Mouse (Mus musculus) kidney, adult 2 months (tissue): Measurements from ENCODE around the gene Rnf123. TPM values are rescaled to one million over a fixed set of nuclear protein-coding genes. Genes with fewer than 3 reads are reported as not detected.

Experiments used
- DNase-seq: peaks from one replicate; pipeline ENCODE4 v3.0.0; 2021
- H3K27ac ChIP-seq: fragments of 200-500 bp; 2 replicates; pipeline ENCODE4 v1.5.1; 2012; ENCODE audit warnings: low read depth, low read length, control low read depth, inconsistent platforms; ENCODE audit not compliant: insufficient read depth
- H3K27me3 ChIP-seq: fragments of 200-500 bp; replicated peaks from 2 replicates; pipeline ENCODE4 v1.6.1; 2012; ENCODE audit warnings: mild to moderate bottlenecking, moderate library complexity, low read length, inconsistent platforms; ENCODE audit not compliant: control insufficient read depth, insufficient read depth
- H3K36me3 ChIP-seq: fragments of 200-500 bp; 2 replicates; pipeline ENCODE4 v1.6.1; 2012; ENCODE audit warnings: mild to moderate bottlenecking, moderate library complexity, low read length, inconsistent platforms; ENCODE audit not compliant: control insufficient read depth, insufficient read depth
- H3K4me1 ChIP-seq: fragments of 200-500 bp; 2 replicates; pipeline ENCODE4 v1.6.1; 2011; ENCODE audit warnings: low read length; ENCODE audit not compliant: control insufficient read depth, insufficient read depth
- H3K4me3 ChIP-seq: fragments of 200-500 bp; 2 replicates; pipeline ENCODE4 v1.5.1; 2011; ENCODE audit warnings: mild to moderate bottlenecking, low read depth, low read length, control low read depth; ENCODE audit not compliant: insufficient read depth
- CTCF ChIP-seq: fragments of 200-500 bp; conservative IDR thresholded peaks from 2 replicates; pipeline ENCODE4 v1.5.1; 2011; ENCODE audit warnings: low read depth, mild to moderate bottlenecking, control low read depth, low read length, moderate library complexity, mixed read lengths; ENCODE audit not compliant: insufficient read depth, insufficient read length
- POLR2A ChIP-seq: fragments of 200-500 bp; IDR thresholded peaks from one replicate; pipeline ENCODE4 v1.6.1; 2011; ENCODE audit warnings: low read depth, low read length, control low read depth
- WGBS: fragments of 180-500 bp; shearing (Covaris S2); methylation state at CpG from one replicate; pipeline ENCODE4 v1.1.7; 2018; 5-methylcytosine and 5-hydroxymethylcytosine counted together
- polyA plus RNA-seq: library from polyadenylated mRNA; depleted of rRNA; stranded (reverse); fragments of >200 nt; gene quantifications from 2 replicates; pipeline ENCODE4 v1.2.3, GENCODE M21; 2012

Gene Rnf123
- polyA plus RNA-seq, 1 experiment: 92.1 TPM

- H3K4me1 ChIP-seq: no peaks in the 10 kb centered on the region
- 88% methylated on average over 18 of the region's 18 CpGs for WGBS
- H3K27me3 ChIP-seq: no peaks in the 10 kb centered on the region
- TF ChIP-seq CTCF (no peak), POLR2A (no peak)
- H3K27ac ChIP-seq: no peak overlapping the region
- H3K36me3 ChIP-seq: no peaks in the 10 kb centered on the region
- DNase-seq: no peak
- H3K4me3 ChIP-seq: no peak overlapping the region
These were observed 29.7 kb upstream of the Rnf123 start for GRCm38 (mm10) chr9:108112719-108113340.

- 75% methylated on average over 17 of the region's 17 CpGs for WGBS
- H3K27ac ChIP-seq: no peak overlapping the region
- no peak for TF ChIP-seq POLR2A
- no peak for TF ChIP-seq CTCF
- H3K27me3 ChIP-seq: no peaks in the 10 kb centered on the region
- H3K4me3 ChIP-seq: no peak overlapping the region
- no peaks in the 10 kb centered on the region for H3K36me3 ChIP-seq
- no peaks in the 10 kb centered on the region for H3K4me1 ChIP-seq
- no peak for DNase-seq
These were observed 28.5 kb upstream of the Rnf123 start for GRCm38 (mm10) chr9:108111593-108112121.

- no peak for TF ChIP-seq POLR2A
- no peak for TF ChIP-seq CTCF
- Histone ChIP-seq H3K36me3 (no peaks in the 10 kb centered on the region), H3K4me1 (no peaks in the 10 kb centered on the region), H3K27ac (no peak overlapping the region), H3K27me3 (no peaks in the 10 kb centered on the region), H3K4me3 (peak overlapping the region; percentile 13; the same call in 1 of the 2 replicates)
- 14% methylated on average over 22 of the region's 22 CpGs for WGBS
- DNase-seq: no peak
These were observed 28.0 kb upstream of the Rnf123 start for GRCm38 (mm10) chr9:108111101-108111592.

- DNase-seq: no peak
- H3K27me3 ChIP-seq: no peaks in the 10 kb centered on the region
- WGBS: 85% methylated on average over 16 of the region's 16 CpGs
- no peak overlapping the region for H3K4me3 ChIP-seq
- H3K36me3 ChIP-seq: no peaks in the 10 kb centered on the region
- no peak for TF ChIP-seq CTCF
- TF ChIP-seq POLR2A: no peak
- no peak overlapping the region for H3K27ac ChIP-seq
- no peaks in the 10 kb centered on the region for H3K4me1 ChIP-seq
These were observed 27.0 kb upstream of the Rnf123 start for GRCm38 (mm10) chr9:108110160-108110559.

GRCm38 (mm10) chr9:108107867-108108266 lies 24.7 kb upstream of the Rnf123 start:
- Histone ChIP-seq H3K4me1 (no peaks in the 10 kb centered on the region), H3K27ac (no peak overlapping the region), H3K4me3 (no peak overlapping the region), H3K27me3 (no peaks in the 10 kb centered on the region), H3K36me3 (no peaks in the 10 kb centered on the region)
- no peak for TF ChIP-seq POLR2A
- no peak for TF ChIP-seq CTCF
- 86% methylated on average over 16 of the region's 16 CpGs for WGBS
- DNase-seq: no peak

- Histone ChIP-seq H3K4me3 (no peak overlapping the region), H3K4me1 (no peaks in the 10 kb centered on the region), H3K36me3 (no peaks in the 10 kb centered on the region), H3K27ac (no peak overlapping the region), H3K27me3 (no peaks in the 10 kb centered on the region)
- WGBS: 93% methylated on average over 23 of the region's 23 CpGs
- no peak for DNase-seq
- no peak for TF ChIP-seq CTCF
These were observed 22.9 kb upstream of the Rnf123 start for GRCm38 (mm10) chr9:108106090-108106489.

GRCm38 (mm10) chr9:108105549-108105863 lies 22.4 kb upstream of the Rnf123 start:
- no peak for DNase-seq
- H3K27me3 ChIP-seq: no peaks in the 10 kb centered on the region
- TF ChIP-seq POLR2A: no peak
- H3K4me3 ChIP-seq: no peak overlapping the region
- 80% methylated on average over 12 of the region's 12 CpGs for WGBS
- H3K36me3 ChIP-seq: no peaks in the 10 kb centered on the region
- H3K4me1 ChIP-seq: no peaks in the 10 kb centered on the region
- no peak overlapping the region for H3K27ac ChIP-seq
